Mouse (Mus musculus): ENCODE data around the gene Notch2. TPM values are rescaled to one million over a fixed set of nuclear protein-coding genes. Genes with fewer than 3 reads are reported as not detected.

Gene Notch2
- polyA plus RNA-seq, 1 experiment from 2014 or later = 27.8 TPM

GRCm38 (mm10) chr3:98015205-98016171, 2.2 kb downstream of the Notch2 start:
- no peak overlapping the region for H3K4me3 ChIP-seq (ENCODE audit: low read depth, low read length)

GRCm38 (mm10) chr3:98016901-98017591, 3.7 kb downstream of the Notch2 start:
- Histone ChIP-seq H3K9me3 (replicated peaks; ENCODE audit: control insufficient read depth, low read length) (no peaks in the 10 kb centered on the region), H3K36me3 (replicated peaks; ENCODE audit: control insufficient read depth, insufficient read depth, low read depth, low read length) (no peaks in the 10 kb centered on the region), H3K27ac (replicated peaks; ENCODE audit: low read depth, low read length) (no peak overlapping the region), H3K4me1 (ENCODE audit: control insufficient read depth, insufficient read depth, low read length) (no peaks in the 10 kb centered on the region; the same call in none of the 2 replicates), H3K4me3 (ENCODE audit: low read depth, low read length) (no peak overlapping the region), H3K4me2 (ENCODE audit: low read depth, low read length) (0 out of 2 replicates have a peak overlapping the region, but pooled peaks have one; percentile 5), H3K9ac (replicated peaks; ENCODE audit: low read length) (no peak overlapping the region), H3K27me3 (ENCODE audit: control insufficient read depth, insufficient read depth, low read length) (no peaks in the 10 kb centered on the region)
- WGBS = 47% methylated on average over 5 of the region's 5 CpGs
- DNase-seq (ENCODE audit: low spot score) (no peak), ATAC-seq (replicated peaks; ENCODE audit: insufficient number of reproducible peaks, low FRiP score, low TSS enrichment, low read depth) (no peak)

More at GRCm38 (mm10) chr3:98015205-98016171, 2.2 kb downstream of the Notch2 start:
- Histone ChIP-seq H3K4me2 (ENCODE audit: low read depth, low read length) (peak overlapping the region; percentile 56), H3K4me1 (ENCODE audit: control insufficient read depth, insufficient read depth, low read length) (no peaks in the 10 kb centered on the region; the same call in none of the 2 replicates), H3K27ac (replicated peaks; ENCODE audit: low read depth, low read length) (no peak overlapping the region), H3K9ac (replicated peaks; ENCODE audit: low read length) (no peak overlapping the region), H3K27me3 (ENCODE audit: control insufficient read depth, insufficient read depth, low read length) (no peaks in the 10 kb centered on the region), H3K36me3 (replicated peaks; ENCODE audit: control insufficient read depth, insufficient read depth, low read depth, low read length) (no peaks in the 10 kb centered on the region), H3K9me3 (replicated peaks; ENCODE audit: control insufficient read depth, low read length) (no peaks in the 10 kb centered on the region)
- DNase-seq (ENCODE audit: low spot score) = no peak
- no peak for ATAC-seq (replicated peaks; ENCODE audit: insufficient number of reproducible peaks, low FRiP score, low TSS enrichment, low read depth)
- WGBS = 73% methylated on average over 14 of the region's 14 CpGs

GRCm38 (mm10) chr3:98018187-98018586, 4.9 kb downstream of the Notch2 start:
- Histone ChIP-seq H3K4me3 (ENCODE audit: low read depth, low read length) (no peak overlapping the region), H3K36me3 (replicated peaks; ENCODE audit: control insufficient read depth, insufficient read depth, low read depth, low read length) (no peaks in the 10 kb centered on the region), H3K4me1 (ENCODE audit: control insufficient read depth, insufficient read depth, low read length) (no peaks in the 10 kb centered on the region; the same call in none of the 2 replicates), H3K27me3 (ENCODE audit: control insufficient read depth, insufficient read depth, low read length) (no peaks in the 10 kb centered on the region), H3K27ac (replicated peaks; ENCODE audit: low read depth, low read length) (no peak overlapping the region), H3K9ac (replicated peaks; ENCODE audit: low read length) (no peak overlapping the region), H3K4me2 (ENCODE audit: low read depth, low read length) (no peak overlapping the region), H3K9me3 (replicated peaks; ENCODE audit: control insufficient read depth, low read length) (no peaks in the 10 kb centered on the region)
- ATAC-seq (replicated peaks; ENCODE audit: insufficient number of reproducible peaks, low FRiP score, low TSS enrichment, low read depth) (no peak), DNase-seq (ENCODE audit: low spot score) (no peak)
- 81% methylated on average over 4 of the region's 4 CpGs for WGBS

- Histone ChIP-seq H3K9ac (replicated peaks; ENCODE audit: low read length) (no peak overlapping the region), H3K4me2 (ENCODE audit: low read depth, low read length) (no peak overlapping the region), H3K27me3 (ENCODE audit: control insufficient read depth, insufficient read depth, low read length) (no peaks in the 10 kb centered on the region), H3K27ac (replicated peaks; ENCODE audit: low read depth, low read length) (no peak overlapping the region), H3K4me1 (ENCODE audit: control insufficient read depth, insufficient read depth, low read length) (peaks cover 2% of the 10 kb centered on the region), H3K4me3 (ENCODE audit: low read depth, low read length) (no peak overlapping the region), H3K9me3 (replicated peaks; ENCODE audit: control insufficient read depth, low read length) (no peaks in the 10 kb centered on the region), H3K36me3 (replicated peaks; ENCODE audit: control insufficient read depth, insufficient read depth, low read depth, low read length) (no peaks in the 10 kb centered on the region)
- 83% methylated on average over 9 of the region's 9 CpGs for WGBS
- ATAC-seq (replicated peaks; ENCODE audit: insufficient number of reproducible peaks, low FRiP score, low TSS enrichment, low read depth) (no peak), DNase-seq (ENCODE audit: low spot score) (no peak)
These were observed 7.3 kb downstream of the Notch2 start for GRCm38 (mm10) chr3:98020431-98021229.

- WGBS = 5% methylated on average over 13 of the region's 13 CpGs
- Histone ChIP-seq H3K36me3 (replicated peaks; ENCODE audit: control insufficient read depth, insufficient read depth, low read depth, low read length) (no peaks in the 10 kb centered on the region), H3K27me3 (ENCODE audit: control insufficient read depth, insufficient read depth, low read length) (no peaks in the 10 kb centered on the region), H3K4me2 (ENCODE audit: low read depth, low read length) (0 out of 2 replicates have a peak overlapping the region, but pooled peaks have one; percentile 5), H3K9ac (replicated peaks; ENCODE audit: low read length) (no peak overlapping the region), H3K4me3 (ENCODE audit: low read depth, low read length) (no peak overlapping the region), H3K27ac (replicated peaks; ENCODE audit: low read depth, low read length) (no peak overlapping the region), H3K9me3 (replicated peaks; ENCODE audit: control insufficient read depth, low read length) (no peaks in the 10 kb centered on the region), H3K4me1 (ENCODE audit: control insufficient read depth, insufficient read depth, low read length) (peaks cover 6% of the 10 kb centered on the region)
- ATAC-seq (replicated peaks; ENCODE audit: insufficient number of reproducible peaks, low FRiP score, low TSS enrichment, low read depth) = peak; percentile 67
- peak; percentile 70 for DNase-seq (ENCODE audit: low spot score)
These were observed 11.0 kb downstream of the Notch2 start for GRCm38 (mm10) chr3:98024288-98024848.

GRCm38 (mm10) chr3:98025521-98025920, 12.2 kb downstream of the Notch2 start:
- no peak overlapping the region for H3K4me3 ChIP-seq (ENCODE audit: low read depth, low read length)
- WGBS = 29% methylated on average over 14 of the region's 14 CpGs
- peaks cover 8% of the 10 kb centered on the region for H3K4me1 ChIP-seq (ENCODE audit: control insufficient read depth, insufficient read depth, low read length)
- no peak overlapping the region for H3K9ac ChIP-seq (replicated peaks; ENCODE audit: low read length)
- H3K9me3 ChIP-seq (replicated peaks; ENCODE audit: control insufficient read depth, low read length) = no peaks in the 10 kb centered on the region
- no peak overlapping the region for H3K27ac ChIP-seq (replicated peaks; ENCODE audit: low read depth, low read length)
- no peak for ATAC-seq (replicated peaks; ENCODE audit: insufficient number of reproducible peaks, low FRiP score, low TSS enrichment, low read depth)
- DNase-seq (ENCODE audit: low spot score) = no peak
- no peaks in the 10 kb centered on the region for H3K27me3 ChIP-seq (ENCODE audit: control insufficient read depth, insufficient read depth, low read length)
- no peak overlapping the region for H3K4me2 ChIP-seq (ENCODE audit: low read depth, low read length)
- no peaks in the 10 kb centered on the region for H3K36me3 ChIP-seq (replicated peaks; ENCODE audit: control insufficient read depth, insufficient read depth, low read depth, low read length)

Measured in embryonic facial prominence, embryonic 11.5 days (tissue).